Mouse (Mus musculus) hindbrain, embryonic 14.5 days (tissue): Measurements from ENCODE around the gene Lax1. TPM values are rescaled to one million over a fixed set of nuclear protein-coding genes. Genes with fewer than 3 reads are reported as not detected.

ENCODE experiments used
- microRNA-seq: library from miRNA; unstranded; fragments of <30 nt; microRNA quantifications from one replicate; pipeline ENCODE4, GENCODE M21; 2016
- polyA plus RNA-seq: library from polyadenylated mRNA; unstranded; fragments of >200 nt; fragmentation: Nextera tagmentation; extraction: Ambion mirVana; gene quantifications from 2 replicates; pipeline ENCODE4 v1.2.1, GENCODE M21; 2014

Gene Lax1
- polyA plus RNA-seq, 1 experiment from 2014 or later: not detected

Small RNAs within 50 kb of the gene (microRNA-seq; reads per million reads assigned to microRNA genes)
- gene Mir6903: 1.5 reads per million

Other genes starting within 250 kb of the Lax1 start
- gene Snrpe, start 79.8 kb downstream of the Lax1 start, polyA plus RNA-seq: 381 and 468 TPM in 2 replicates
- not detected in 2 replicates for gene Zbed6, start 29.2 kb downstream of the Lax1 start, polyA plus RNA-seq
- gene Gm38394, start 28.8 kb downstream of the Lax1 start, polyA plus RNA-seq: 5.3 and 5.6 TPM in 2 replicates
- 21.1 and 23.3 TPM in 2 replicates for gene Atp2b4, start 110.9 kb upstream of the Lax1 start, polyA plus RNA-seq
- gene Optc, start 217.9 kb upstream of the Lax1 start, polyA plus RNA-seq: 3.2 TPM in 2 replicates
- 14.6 and 15.6 TPM in 2 replicates for gene Prelp, start 231.3 kb upstream of the Lax1 start, polyA plus RNA-seq